Mouse (Mus musculus): ENCODE measurements around the gene Zfp706. TPM values are rescaled to one million over a fixed set of nuclear protein-coding genes. Genes with fewer than 3 reads are reported as not detected.

Gene Zfp706
- total RNA-seq (2022): 100 to 1,000 TPM; 172 to 234 (median 209) TPM

- DNase-seq: peak; percentile 98
These were observed at the start of gene Zfp706 for GRCm38 (mm10) chr15:37007233-37007958. Gene Zfp706 (minus strand): TSS chr15:37007773.

- DNase-seq: no peak
These were observed 47.0 kb upstream of the Zfp706 start for GRCm38 (mm10) chr15:37054582-37054981.

- no peak for DNase-seq
These were observed 45.7 kb upstream of the Zfp706 start for GRCm38 (mm10) chr15:37053085-37053762.

GRCm38 (mm10) chr15:37047403-37047802, 39.8 kb upstream of the Zfp706 start:
- no peak for DNase-seq

- DNase-seq: no peak
These were observed 39.0 kb upstream of the Zfp706 start for GRCm38 (mm10) chr15:37046586-37046985.

GRCm38 (mm10) chr15:37046131-37046530, 38.6 kb upstream of the Zfp706 start:
- no peak for DNase-seq

- no peak for DNase-seq
These were observed 37.9 kb upstream of the Zfp706 start for GRCm38 (mm10) chr15:37045456-37045855.

- no peak for DNase-seq
These were observed 35.0 kb upstream of the Zfp706 start for GRCm38 (mm10) chr15:37042559-37042958.

GRCm38 (mm10) chr15:37041214-37041613, 33.6 kb upstream of the Zfp706 start:
- DNase-seq: peak; percentile 9

- no peak for DNase-seq
These were observed 31.1 kb upstream of the Zfp706 start for GRCm38 (mm10) chr15:37038666-37039065.

GRCm38 (mm10) chr15:37037704-37038103, 30.1 kb upstream of the Zfp706 start:
- DNase-seq: no peak

- no peak for DNase-seq
These were observed 29.0 kb upstream of the Zfp706 start for GRCm38 (mm10) chr15:37036481-37037156.

GRCm38 (mm10) chr15:37034155-37034554, 26.6 kb upstream of the Zfp706 start:
- DNase-seq: no peak

GRCm38 (mm10) chr15:37033431-37033830, 25.9 kb upstream of the Zfp706 start:
- DNase-seq: no peak

- no peak for DNase-seq
These were observed 24.0 kb upstream of the Zfp706 start for GRCm38 (mm10) chr15:37031334-37032150.

- DNase-seq: no peak
These were observed 23.4 kb upstream of the Zfp706 start for GRCm38 (mm10) chr15:37030929-37031328.

GRCm38 (mm10) chr15:37027956-37028355, 20.4 kb upstream of the Zfp706 start:
- DNase-seq: no peak

GRCm38 (mm10) chr15:37026458-37026857, 18.9 kb upstream of the Zfp706 start:
- DNase-seq: no peak

- DNase-seq: no peak
These were observed 13.1 kb upstream of the Zfp706 start for GRCm38 (mm10) chr15:37020581-37021245.

- DNase-seq: no peak
These were observed 11.9 kb upstream of the Zfp706 start for GRCm38 (mm10) chr15:37019434-37019833.

- no peak for DNase-seq
These were observed 4.3 kb upstream of the Zfp706 start for GRCm38 (mm10) chr15:37011897-37012296.

- no peak for DNase-seq
These were observed 3.7 kb upstream of the Zfp706 start for GRCm38 (mm10) chr15:37011316-37011715.

Data from adrenal gland, adult 8-10 months (tissue).